Mouse (Mus musculus) heart, postnatal 0 days (tissue): ENCODE data around the gene Atpif1. TPM values are rescaled to one million over a fixed set of nuclear protein-coding genes. Genes with fewer than 3 reads are reported as not detected.
A peak's percentile ranks its signal among the peaks of the same experiment; 100 is the strongest.

ENCODE experiments used
- ATAC-seq: fragments of 200-750 bp; cut with Nextera tagmentation; 2 replicates; pipeline ENCODE4 v1.8.0; 2017; ENCODE audit warnings: low read depth, moderate number of reproducible peaks, moderate library complexity; ENCODE audit not compliant: insufficient read depth
- DNase-seq: peaks from one replicate; pipeline ENCODE4 v3.0.0-alpha.2; 2016; ENCODE audit warnings: low spot score
- H3K27ac ChIP-seq: fragments of 300-500 bp; sonication (generic); 2 replicates; pipeline ENCODE4 v1.5.1; 2014; ENCODE audit warnings: low read depth, mild to moderate bottlenecking
- H3K27me3 ChIP-seq: fragments of 300-500 bp; sonication (generic); 2 replicates; pipeline ENCODE4 v1.6.1; 2014; ENCODE audit warnings: low read length, mixed read lengths; ENCODE audit not compliant: control insufficient read depth, insufficient read depth
- H3K36me3 ChIP-seq: fragments of 300-500 bp; sonication (generic); replicated peaks from 2 replicates; pipeline ENCODE4 v1.6.1; 2014; ENCODE audit warnings: low read length, mixed read lengths; ENCODE audit not compliant: control insufficient read depth, insufficient read depth
- H3K4me1 ChIP-seq: fragments of 300-500 bp; sonication (generic); 2 replicates; pipeline ENCODE4 v1.6.1; 2014; ENCODE audit warnings: antibody characterized with exemption; ENCODE audit not compliant: control insufficient read depth, insufficient read depth
- H3K4me2 ChIP-seq: fragments of 300-500 bp; sonication (generic); 2 replicates; pipeline ENCODE4 v1.6.1; 2014; ENCODE audit warnings: low read depth, mild to moderate bottlenecking, low read length, moderate library complexity
- H3K4me3 ChIP-seq: fragments of 300-500 bp; sonication (generic); 2 replicates; pipeline ENCODE4 v1.5.1; 2014; ENCODE audit warnings: low read depth, low read length
- H3K9ac ChIP-seq: fragments of 300-500 bp; sonication (generic); replicated peaks from 2 replicates; pipeline ENCODE4 v1.6.1; 2014; ENCODE audit warnings: low read depth, low read length, mixed read lengths
- H3K9me3 ChIP-seq: fragments of 300-500 bp; sonication (generic); replicated peaks from 2 replicates; pipeline ENCODE4 v1.6.1; 2016; ENCODE audit warnings: low read length; ENCODE audit not compliant: control insufficient read depth
- CTCF ChIP-seq: IDR thresholded peaks from 2 replicates; pipeline ENCODE4 v1.5.1; 2016; ENCODE audit warnings: antibody characterized with exemption, control low read depth, low read depth
- EP300 ChIP-seq: IDR thresholded peaks from 2 replicates; pipeline ENCODE4 v1.6.1; 2016; ENCODE audit warnings: antibody characterized with exemption, low read depth
- WGBS: fragments of 180-500 bp; shearing (Covaris S2); extraction: QIAGEN DNeasy Blood & Tissue Kit; methylation state at CpG from one replicate; pipeline ENCODE4 v1.1.7; 2014; 5-methylcytosine and 5-hydroxymethylcytosine counted together
- polyA plus RNA-seq: library from polyadenylated mRNA; unstranded; fragments of >200 nt; fragmentation: Nextera tagmentation; extraction: Ambion mirVana; gene quantifications from 2 replicates; pipeline ENCODE4 v1.2.1, GENCODE M21; 2015
- total RNA-seq: library from RNA; depleted of rRNA; stranded (reverse); fragments of >200 nt; gene quantifications from 2 replicates; pipeline ENCODE4 v1.2.3, GENCODE M21; 2014; ENCODE audit warnings: low replicate concordance

Atpif1 gene
- total and polyA plus RNA-seq, 2 experiments from 2014 or later, result 340 to 2,178 TPM

DNA sequence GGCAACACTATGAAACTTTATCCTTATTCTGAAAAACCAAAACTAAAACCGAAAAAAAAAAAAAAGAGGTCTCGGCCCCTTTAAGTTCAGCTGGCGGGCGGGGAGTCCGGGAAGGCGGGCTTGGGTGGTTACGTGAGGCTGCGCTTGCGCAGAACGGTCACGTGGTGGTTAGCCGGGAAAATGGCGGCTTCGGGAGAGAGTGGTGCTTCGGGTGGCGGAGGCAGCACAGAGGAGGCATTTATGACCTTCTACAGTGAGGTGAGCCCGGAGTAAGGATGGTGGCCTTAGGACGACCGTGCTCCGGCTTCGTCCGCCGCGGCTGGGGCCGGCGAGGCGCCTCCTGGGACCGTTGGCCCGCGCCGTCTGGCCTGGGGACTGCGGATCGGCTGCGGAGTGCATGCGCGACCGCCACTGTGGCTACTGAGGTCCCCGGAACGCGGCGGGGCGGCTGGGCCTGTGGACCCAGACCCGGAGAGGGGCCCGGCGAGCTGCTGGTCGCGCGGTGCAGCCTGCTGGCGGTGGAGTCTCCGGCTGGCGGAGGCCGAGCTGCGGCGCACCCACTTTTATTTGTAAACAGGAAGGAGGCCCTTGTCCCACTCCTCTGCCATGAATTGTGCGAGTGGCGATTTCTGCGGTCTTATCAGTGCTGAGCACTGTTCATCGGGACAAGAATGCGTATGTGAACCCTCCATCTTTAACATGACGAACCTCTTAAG, 2.1 kb upstream of the Atpif1 start, which contains the start of gene Dnajc8:
Dnajc8 (plus strand) TSS at position 145 of the 716 bp plus-strand sequence.
- no peaks in the 10 kb centered on the region for H3K9me3 ChIP-seq
- peak; percentile 92 for DNase-seq
- H3K4me3 ChIP-seq, result peak within 1 kb of the TSS; percentile 98
- H3K4me1 ChIP-seq, result peaks cover 26% of the 10 kb centered on the region
- H3K4me2 ChIP-seq, result peak within 1 kb of the TSS; percentile 92
- TF ChIP-seq CTCF (no peak), EP300 (no peak)
- under 1% methylated on average over 59 of the region's 60 CpGs for WGBS
- no peaks in the 10 kb centered on the region for H3K27me3 ChIP-seq
- peak; percentile 80 for ATAC-seq
- peaks cover 22% of the 10 kb centered on the region for H3K36me3 ChIP-seq
- peak within 1 kb of the TSS; percentile 92 for H3K9ac ChIP-seq
- H3K27ac ChIP-seq, result peak within 1 kb of the TSS; percentile 80

DNA sequence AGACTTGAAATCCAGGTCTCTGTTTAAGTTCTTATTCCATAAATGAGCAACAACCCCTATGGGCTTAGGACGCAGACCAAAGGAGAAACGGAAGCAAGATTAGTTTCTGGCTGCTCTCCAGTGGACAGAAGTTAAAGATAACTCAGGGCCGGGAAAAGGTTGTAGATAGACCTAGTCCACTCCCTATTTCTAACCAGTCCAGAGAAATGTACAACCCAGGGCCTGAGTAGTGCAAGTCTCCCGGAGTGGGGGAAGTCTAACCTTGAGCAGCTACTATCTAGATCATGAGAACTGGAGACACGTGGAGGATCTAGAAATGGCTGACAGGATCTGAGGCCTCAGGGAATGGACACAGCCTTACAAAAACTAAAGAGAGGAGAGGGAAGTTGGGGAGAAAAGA, 963 bp downstream of the Atpif1 start:
- H3K4me3 ChIP-seq, result peak overlapping the region; percentile 88
- H3K9ac ChIP-seq, result peak overlapping the region; percentile 85
- H3K9me3 ChIP-seq, result no peaks in the 10 kb centered on the region
- TF ChIP-seq EP300 (no peak), CTCF (no peak)
- DNase-seq, result peak; percentile 71
- peak; percentile 40 for ATAC-seq
- H3K27me3 ChIP-seq, result no peaks in the 10 kb centered on the region
- H3K4me1 ChIP-seq, result peaks cover 26% of the 10 kb centered on the region
- peak overlapping the region; percentile 92 for H3K27ac ChIP-seq
- peaks cover 14% of the 10 kb centered on the region for H3K36me3 ChIP-seq
- WGBS, result under 1% methylated on average over 5 of the region's 5 CpGs
- peak overlapping the region; percentile 90 for H3K4me2 ChIP-seq

DNA sequence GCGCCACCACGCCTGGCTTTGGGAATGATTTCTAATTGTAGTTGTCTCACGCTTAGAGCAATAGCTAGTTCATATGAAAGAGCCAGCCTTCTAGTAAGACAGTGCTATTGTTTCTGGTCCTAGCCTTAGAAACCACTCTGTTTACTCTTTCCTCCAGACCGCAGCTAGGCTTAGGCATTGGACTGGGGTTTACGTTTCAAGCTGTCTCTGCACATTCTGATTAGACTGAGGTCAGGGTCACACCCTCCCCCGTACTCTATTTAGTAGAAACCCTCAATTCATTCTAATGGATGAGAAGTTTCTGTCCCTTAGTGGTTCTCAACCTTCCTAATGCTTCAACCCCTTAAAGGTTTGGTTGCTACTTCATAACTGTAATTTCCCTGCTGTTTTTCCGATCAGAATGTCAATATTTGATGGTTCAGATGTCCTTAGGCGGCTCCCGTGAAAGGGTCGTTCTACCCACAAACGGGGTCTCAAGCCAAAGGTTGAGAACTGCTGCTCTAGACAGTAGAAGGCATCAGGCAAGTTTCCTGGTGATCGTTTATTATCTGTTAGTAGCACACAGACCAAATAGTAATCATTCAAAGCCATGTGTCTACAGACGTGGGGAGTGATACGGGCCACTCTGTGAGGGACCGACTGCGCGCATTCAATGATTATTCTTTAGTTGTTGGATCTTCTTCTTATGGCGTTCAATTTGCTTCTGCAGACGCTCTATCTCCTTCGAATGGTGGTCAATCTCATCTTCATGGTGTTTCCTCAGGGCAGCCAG, 3.2 kb downstream of the Atpif1 start:
- Histone ChIP-seq H3K27ac (no peak overlapping the region), H3K4me3 (no peak overlapping the region), H3K4me1 (peaks cover 12% of the 10 kb centered on the region; the same call in 1 of the 2 replicates), H3K9ac (no peak overlapping the region), H3K36me3 (peaks cover 14% of the 10 kb centered on the region), H3K9me3 (no peaks in the 10 kb centered on the region), H3K4me2 (no peak overlapping the region), H3K27me3 (no peaks in the 10 kb centered on the region)
- WGBS, result 92% methylated on average over 20 of the region's 20 CpGs
- TF ChIP-seq EP300 (no peak), CTCF (no peak)
- ATAC-seq (no peak), DNase-seq (no peak)

DNA sequence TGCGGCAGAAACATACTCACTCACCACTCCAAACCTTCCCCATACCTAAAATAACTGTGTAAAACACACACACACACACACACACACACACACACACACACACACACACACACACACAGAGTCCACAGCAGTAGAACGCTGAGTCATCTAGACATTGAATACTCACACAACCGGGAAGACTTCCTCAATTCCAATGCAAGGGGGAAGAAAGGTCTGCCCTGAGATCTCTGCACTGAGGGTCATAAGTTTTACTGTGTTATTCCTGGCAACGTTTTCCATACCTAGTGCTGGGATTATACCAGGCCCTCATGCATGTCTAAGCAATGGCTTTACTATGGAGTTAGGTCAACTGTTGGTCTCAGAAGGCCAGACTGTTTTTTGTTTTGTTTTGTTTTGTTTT, 4.1 kb downstream of the Atpif1 start:
- no peak overlapping the region for H3K27ac ChIP-seq
- H3K9me3 ChIP-seq, result no peaks in the 10 kb centered on the region
- peaks cover 14% of the 10 kb centered on the region for H3K36me3 ChIP-seq
- 64% methylated on average over 4 of the region's 4 CpGs for WGBS
- ATAC-seq (no peak), DNase-seq (no peak)
- no peaks in the 10 kb centered on the region for H3K27me3 ChIP-seq
- H3K4me3 ChIP-seq, result no peak overlapping the region
- no peak overlapping the region for H3K9ac ChIP-seq
- no peak overlapping the region for H3K4me2 ChIP-seq
- no peak for TF ChIP-seq EP300
- TF ChIP-seq CTCF, result no peak
- peaks cover 12% of the 10 kb centered on the region; the same call in 1 of the 2 replicates for H3K4me1 ChIP-seq

DNA sequence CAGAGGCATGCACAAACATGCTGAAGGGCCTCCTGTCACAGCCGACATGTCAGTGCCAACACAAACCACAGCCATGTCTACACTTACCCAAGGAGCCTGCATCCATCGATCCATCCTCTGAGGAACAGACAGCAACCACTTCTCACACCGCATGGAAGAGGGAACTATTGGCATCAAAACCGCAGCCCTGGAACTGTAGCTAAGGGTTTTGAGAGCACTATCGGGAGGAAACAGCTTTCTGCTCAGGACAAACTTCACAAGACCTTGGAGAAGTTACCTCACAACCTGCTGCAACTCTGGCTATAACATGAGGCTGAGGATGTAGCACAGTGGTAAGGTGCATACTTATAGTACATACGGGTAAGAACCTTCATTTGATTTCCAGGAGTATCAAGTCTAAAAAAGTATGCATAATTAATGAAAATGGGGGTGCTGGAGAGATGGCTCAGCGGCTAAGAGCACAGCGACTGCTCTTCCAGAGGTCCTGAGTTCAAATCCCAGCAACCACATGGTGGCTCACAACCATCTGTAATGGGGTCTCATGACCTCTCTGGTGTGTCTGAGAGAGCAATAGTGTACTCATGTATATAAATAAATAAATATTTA, 5.4 kb downstream of the Atpif1 start:
- WGBS, result 84% methylated on average over 8 of the region's 8 CpGs
- H3K9ac ChIP-seq, result no peak overlapping the region
- TF ChIP-seq EP300 (no peak), CTCF (no peak)
- no peak overlapping the region for H3K4me2 ChIP-seq
- H3K36me3 ChIP-seq, result peaks cover 14% of the 10 kb centered on the region
- H3K9me3 ChIP-seq, result no peaks in the 10 kb centered on the region
- no peak overlapping the region for H3K27ac ChIP-seq
- H3K4me1 ChIP-seq, result peaks cover 8% of the 10 kb centered on the region; the same call in 1 of the 2 replicates
- no peak overlapping the region for H3K4me3 ChIP-seq
- ATAC-seq (no peak), DNase-seq (no peak)
- no peaks in the 10 kb centered on the region for H3K27me3 ChIP-seq
